Mouse (Mus musculus): ENCODE data around the gene 1700012B07Rik.

1700012B07Rik gene

GRCm38 (mm10) chr11:109827946-109828345 is at the start of gene 1700012B07Rik:
Gene 1700012B07Rik, minus strand, starts transcription at chr11:109828046.
- DNase-seq (ENCODE audit: low read depth, low spot score): no peak

DNA sequence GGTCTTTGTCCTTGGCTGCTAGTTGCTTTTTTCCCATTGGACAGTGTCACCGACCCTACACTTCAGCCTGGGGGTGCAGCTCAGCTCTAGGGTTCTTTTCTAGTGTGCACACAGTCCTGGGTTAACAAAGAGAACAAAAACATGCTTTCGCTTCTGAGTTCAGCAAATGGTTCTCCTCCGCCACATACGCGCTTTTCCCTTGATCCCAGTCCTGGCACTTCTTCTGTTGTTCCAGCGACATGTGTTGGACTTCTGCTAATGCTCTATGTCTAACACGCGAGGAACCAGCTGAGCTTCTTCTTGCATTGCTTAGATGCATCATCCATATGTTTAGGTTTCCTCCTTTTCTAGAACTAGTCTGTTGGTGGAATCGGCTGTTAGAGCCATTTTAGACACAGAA is 48.9 kb upstream of the 1700012B07Rik start:
- DNase-seq (ENCODE audit: low read depth, low spot score): no peak

GRCm38 (mm10) chr11:109875834-109876233 is 48.0 kb upstream of the 1700012B07Rik start:
- DNase-seq (ENCODE audit: low read depth, low spot score): no peak

- no peak for DNase-seq (ENCODE audit: low read depth, low spot score)
Measured at GRCm38 (mm10) chr11:109875525-109875802, 47.6 kb upstream of the 1700012B07Rik start.

GRCm38 (mm10) chr11:109874651-109875524 is 47.0 kb upstream of the 1700012B07Rik start:
- DNase-seq (ENCODE audit: low read depth, low spot score): no peak

DNA sequence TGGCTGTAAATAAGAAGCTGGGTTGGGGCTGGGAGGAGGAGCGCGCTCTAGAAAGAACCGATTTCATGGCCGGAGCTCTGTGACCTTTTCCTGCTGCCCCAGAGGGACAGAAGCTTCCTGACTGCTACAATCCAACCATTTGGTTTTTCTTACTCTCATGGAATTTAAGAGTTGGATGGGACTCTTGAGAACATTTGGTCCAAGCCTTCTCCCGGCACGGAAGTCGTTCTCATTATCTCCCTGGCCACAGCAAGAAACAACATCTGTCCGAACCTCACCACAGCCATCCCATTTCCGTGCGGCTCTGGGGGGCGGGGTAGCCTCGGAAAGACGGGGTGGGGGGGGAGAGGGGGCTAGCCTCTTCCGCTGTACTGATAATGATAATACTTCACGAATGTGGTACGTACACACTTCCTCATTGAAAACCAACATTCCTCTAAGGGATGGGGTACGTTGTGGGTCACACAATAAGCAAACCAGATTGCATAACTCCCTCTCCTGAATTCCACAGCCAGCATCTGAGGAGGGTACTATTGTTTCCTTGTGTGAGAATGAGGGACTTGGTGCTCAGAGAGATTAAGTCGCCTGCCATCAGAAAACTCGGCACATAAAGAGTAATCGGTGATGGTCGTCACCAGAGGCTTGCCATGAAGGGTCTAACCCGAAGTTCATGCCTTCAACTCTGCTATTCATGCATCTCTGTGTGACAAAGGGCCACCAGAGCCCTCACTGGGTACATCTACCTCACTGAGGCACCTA is 46.2 kb upstream of the 1700012B07Rik start:
- no peak for DNase-seq (ENCODE audit: low read depth, low spot score)

DNA sequence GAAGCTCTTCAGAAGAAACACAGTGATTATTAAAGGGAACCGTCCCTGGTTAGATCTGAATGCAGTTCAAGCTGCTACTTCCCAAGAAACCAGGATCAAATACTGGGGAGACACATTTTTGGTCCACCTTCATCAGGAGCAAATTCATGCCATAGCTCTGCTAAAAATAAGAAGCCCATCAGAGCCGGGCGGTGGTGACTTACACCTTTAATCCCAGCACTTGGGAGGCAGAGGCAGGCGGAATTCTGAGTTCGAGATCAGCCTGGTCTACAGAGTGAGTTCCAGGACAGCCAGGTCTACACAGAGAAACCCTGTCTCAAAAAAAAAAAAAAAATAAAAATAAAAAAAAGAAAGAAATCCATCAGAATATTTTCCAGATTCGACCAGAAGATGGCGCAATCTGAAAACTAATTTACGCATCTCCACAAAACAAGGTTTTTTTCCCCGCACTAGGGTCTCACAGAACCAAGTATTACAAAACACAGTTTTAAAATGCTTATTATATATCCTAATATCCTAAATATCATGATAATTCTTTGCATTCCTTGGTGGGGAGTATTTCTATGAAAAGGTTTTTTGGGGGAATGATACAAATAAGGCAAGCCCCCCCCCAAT is 45.4 kb upstream of the 1700012B07Rik start:
- DNase-seq (ENCODE audit: low read depth, low spot score): peak; percentile 75

- no peak for DNase-seq (ENCODE audit: low read depth, low spot score)
Measured at GRCm38 (mm10) chr11:109872674-109873073, 44.8 kb upstream of the 1700012B07Rik start.

DNA sequence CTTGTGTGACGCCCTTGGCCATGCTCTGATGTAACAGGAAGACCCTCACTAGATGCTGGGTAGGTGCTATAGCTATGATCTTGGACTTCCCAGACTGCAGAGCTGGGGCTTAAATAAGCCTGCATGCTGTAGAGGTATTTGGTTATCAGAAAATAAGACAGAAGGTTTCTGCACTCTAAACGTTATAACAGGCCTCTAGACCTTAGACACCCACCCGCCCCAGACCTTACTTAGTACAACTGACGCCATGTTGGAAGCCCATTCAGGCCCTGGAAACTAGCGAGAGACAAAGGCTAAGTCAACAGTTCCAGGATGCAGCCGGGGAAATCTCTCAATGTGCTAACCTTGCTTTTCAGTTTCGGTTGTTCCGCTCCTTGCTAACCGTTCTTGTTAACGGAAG is 44.2 kb upstream of the 1700012B07Rik start:
- no peak for DNase-seq (ENCODE audit: low read depth, low spot score)

GRCm38 (mm10) chr11:109867861-109868260 is 40.0 kb upstream of the 1700012B07Rik start:
- no peak for DNase-seq (ENCODE audit: low read depth, low spot score)

DNA sequence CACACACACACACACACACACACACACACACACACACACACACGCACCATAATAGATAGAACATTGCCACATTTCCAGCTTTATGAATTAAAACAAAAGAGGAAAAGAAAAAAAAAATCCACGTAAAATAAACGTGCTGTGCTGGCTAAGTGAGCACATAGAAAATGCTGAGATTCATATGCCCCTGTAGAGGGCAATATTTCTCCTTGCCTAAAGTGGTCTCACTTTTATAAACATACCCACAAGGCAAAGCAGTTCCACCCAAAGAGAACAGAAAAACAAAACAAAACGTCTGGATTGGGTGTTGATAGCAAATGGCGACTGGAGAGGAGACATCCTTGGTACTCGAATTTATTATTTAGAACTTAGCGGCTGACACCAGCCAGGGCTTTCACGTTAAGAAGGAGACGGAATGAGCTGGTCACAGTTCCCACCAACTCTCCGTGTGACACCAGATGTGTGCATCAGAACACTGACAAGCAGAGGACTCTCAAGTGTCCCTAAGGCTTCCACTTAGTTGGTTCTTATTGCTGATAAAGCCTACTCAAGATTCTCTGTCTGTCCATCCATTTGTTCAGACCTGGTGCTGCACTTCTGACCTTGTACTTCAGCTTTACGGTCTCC is 38.8 kb upstream of the 1700012B07Rik start:
- no peak for DNase-seq (ENCODE audit: low read depth, low spot score)

GRCm38 (mm10) chr11:109865526-109865925 is 37.7 kb upstream of the 1700012B07Rik start:
- no peak for DNase-seq (ENCODE audit: low read depth, low spot score)

- DNase-seq (ENCODE audit: low read depth, low spot score): no peak
Measured at GRCm38 (mm10) chr11:109863951-109864350, 36.1 kb upstream of the 1700012B07Rik start.

GRCm38 (mm10) chr11:109863194-109863746 is 35.4 kb upstream of the 1700012B07Rik start:
- DNase-seq (ENCODE audit: low read depth, low spot score): peak; percentile 74

GRCm38 (mm10) chr11:109860508-109860907 is 32.7 kb upstream of the 1700012B07Rik start:
- DNase-seq (ENCODE audit: low read depth, low spot score): peak; percentile 98

DNA sequence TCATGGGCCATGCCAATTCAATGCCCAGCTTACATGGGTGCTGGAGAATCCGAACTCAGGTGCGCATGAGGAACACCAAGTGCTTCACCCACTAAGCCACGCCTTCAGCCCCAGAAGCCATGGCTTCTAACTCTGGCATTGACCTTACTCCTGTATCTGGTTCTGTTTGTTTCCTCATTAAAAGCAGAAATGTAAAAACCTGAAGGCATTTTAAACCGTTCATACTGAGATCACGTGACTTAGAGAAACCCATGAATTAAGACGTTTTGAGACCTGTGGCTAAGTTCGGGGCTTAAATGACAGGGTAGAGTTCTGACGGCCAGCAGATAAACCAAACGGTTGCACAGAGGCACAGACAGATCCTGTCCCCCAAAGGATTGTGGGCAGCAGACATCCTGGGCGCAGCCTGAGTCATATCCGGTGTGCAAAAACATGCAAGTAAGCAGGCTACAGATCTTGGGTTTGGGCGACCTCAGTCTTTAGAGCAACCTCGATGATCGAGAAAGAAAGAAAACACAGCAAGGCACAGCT is 32.2 kb upstream of the 1700012B07Rik start:
- peak; percentile 95 for DNase-seq (ENCODE audit: low read depth, low spot score)

GRCm38 (mm10) chr11:109859441-109859840 is 31.6 kb upstream of the 1700012B07Rik start:
- peak; percentile 28 for DNase-seq (ENCODE audit: low read depth, low spot score)

DNA sequence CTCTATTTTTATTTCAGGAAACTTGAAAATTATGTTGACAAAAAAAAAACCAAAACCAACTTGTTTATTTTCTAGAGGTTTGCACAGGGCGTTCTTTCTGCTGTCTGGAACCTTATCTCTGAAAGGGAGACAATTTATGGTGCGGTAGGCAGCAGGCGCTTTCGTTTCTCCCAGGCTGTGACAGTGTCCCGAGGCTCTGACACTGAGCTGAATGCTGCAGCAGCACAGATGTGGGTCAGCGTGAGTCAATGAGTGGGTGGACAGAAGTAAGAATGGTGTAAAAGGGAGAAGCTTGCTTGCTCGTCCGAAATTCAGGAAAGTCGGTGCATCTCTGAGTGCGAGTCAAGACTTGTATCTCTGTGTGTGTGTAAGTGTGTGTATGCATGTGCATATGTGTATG is 29.2 kb upstream of the 1700012B07Rik start:
- DNase-seq (ENCODE audit: low read depth, low spot score): peak; percentile 21

DNA sequence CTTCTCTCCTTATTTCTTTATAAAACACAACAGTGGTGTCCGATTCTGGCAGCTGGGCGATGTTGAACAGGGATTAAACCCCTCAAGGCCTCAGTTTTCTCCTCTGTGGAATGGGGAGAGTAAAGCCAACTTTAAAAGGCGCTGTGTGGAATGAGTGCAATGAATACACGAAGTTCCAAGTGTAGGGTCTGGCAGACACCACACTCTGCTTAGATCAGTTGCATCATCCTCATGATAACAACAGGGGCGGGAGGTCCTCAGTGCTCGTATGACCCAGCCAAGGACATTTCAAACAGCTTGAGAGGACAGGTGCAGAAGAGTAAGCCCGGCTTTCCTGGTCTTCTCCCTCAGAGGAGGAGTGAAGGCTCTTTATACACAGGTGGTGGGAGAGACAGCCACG is 26.2 kb upstream of the 1700012B07Rik start:
- DNase-seq (ENCODE audit: low read depth, low spot score): no peak

DNA sequence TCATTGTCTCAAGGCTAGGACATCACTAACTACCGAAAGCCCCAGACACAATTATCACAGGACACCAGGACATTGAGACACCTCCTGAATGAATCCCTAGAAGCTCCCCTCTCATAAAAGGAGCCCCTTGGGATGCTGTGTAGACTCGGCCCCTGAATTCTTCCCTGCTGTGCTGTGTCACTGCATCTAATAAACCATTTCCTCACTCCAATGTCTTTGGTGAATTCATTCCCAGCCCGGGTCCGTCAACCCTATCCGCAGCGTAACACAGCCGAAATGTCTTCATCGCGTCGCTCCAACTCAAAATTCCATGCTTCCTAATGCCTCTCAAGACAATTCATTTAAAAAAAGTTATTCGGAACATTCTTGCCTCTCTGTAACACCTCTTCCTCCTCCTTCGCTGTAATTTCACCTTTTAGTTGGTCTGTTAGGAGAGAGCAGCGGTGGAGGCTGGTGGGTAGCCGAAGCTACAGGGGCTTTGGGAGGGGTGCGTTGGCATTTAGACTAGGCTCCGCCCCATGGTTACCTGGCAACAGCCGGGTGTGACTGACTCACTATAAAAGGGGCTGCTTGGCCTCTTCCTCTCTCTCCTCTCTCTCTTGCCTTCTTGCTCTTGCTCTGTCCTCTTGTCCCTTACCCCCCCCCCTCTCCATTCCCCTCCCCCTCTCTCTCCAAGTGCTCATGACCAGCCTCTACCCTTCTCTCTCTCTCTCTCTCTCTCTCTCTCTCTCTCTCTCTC is 25.6 kb upstream of the 1700012B07Rik start:
- DNase-seq (ENCODE audit: low read depth, low spot score): no peak

DNA sequence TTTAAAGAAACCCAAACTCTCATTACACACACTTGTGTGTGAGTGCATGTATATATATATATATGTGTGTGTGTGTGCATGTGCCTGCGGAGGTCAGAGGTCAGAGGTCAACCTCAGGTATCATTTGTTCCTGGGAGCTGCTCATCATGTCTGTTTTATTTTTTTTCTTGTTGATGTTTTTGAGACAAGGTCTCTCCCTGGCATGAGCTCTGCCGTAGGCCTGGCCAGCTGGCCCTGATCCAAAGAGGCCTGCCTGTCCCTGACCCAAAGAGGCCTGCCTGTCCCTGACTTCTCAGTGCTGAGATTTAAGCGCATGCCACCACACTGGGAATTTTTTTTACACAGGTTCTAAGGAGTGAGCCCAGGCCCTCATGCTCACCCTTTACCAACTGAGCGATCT is 24.1 kb upstream of the 1700012B07Rik start:
- no peak for DNase-seq (ENCODE audit: low read depth, low spot score)

Data from 3T3-L1 (cell line).